Mouse (Mus musculus) heart, adult 2 months (tissue): ENCODE measurements around the gene Gm7271.

ENCODE experiments used
- CTCF ChIP-seq: fragments of 200-600 bp; IDR thresholded peaks from 2 replicates; pipeline ENCODE4 v1.8.1; 2022; ENCODE audit warnings: antibody characterized with exemption, mild to moderate bottlenecking, moderate library complexity
- EP300 ChIP-seq: fragments of 200-500 bp; IDR thresholded peaks from 2 replicates; pipeline ENCODE4 v1.6.1; 2011; ENCODE audit warnings: low read depth, low read length, control low read depth; ENCODE audit not compliant: insufficient read depth
- POLR2A ChIP-seq: fragments of 200-500 bp; IDR thresholded peaks from 2 replicates; pipeline ENCODE4 v1.6.1; 2011; ENCODE audit warnings: mild to moderate bottlenecking, low read depth, low read length, control low read depth; ENCODE audit not compliant: insufficient read depth

GRCm38 (mm10) chr5:76477764-76478163 lies 6.1 kb upstream of the Gm7271 start:
- TF ChIP-seq CTCF (no peak), POLR2A (no peak), EP300 (no peak)
